Mouse (Mus musculus): ENCODE results near the gene Rara. TPM values are rescaled to one million over a fixed set of nuclear protein-coding genes. Genes with fewer than 3 reads are reported as not detected.
"Not testable (repeated sequence)": the region's sequence is repeated elsewhere in the genome, so short reads cannot be mapped to it uniquely, and the experiment has no call there.

Gene Rara
- total RNA-seq, 4 experiments from 2014 or later, result 21.3 to 36.8 (median 30.8) TPM

GRCm38 (mm10) chr11:98922851-98923711, 4.5 kb upstream of the Rara start:
- not testable (repeated sequence) for DNase-seq

- DNase-seq, result no peak
Measured at GRCm38 (mm10) chr11:98924633-98925175, 2.9 kb upstream of the Rara start.

GRCm38 (mm10) chr11:98925265-98925721, 2.3 kb upstream of the Rara start:
- DNase-seq, result no peak

- no peak for DNase-seq
Measured at GRCm38 (mm10) chr11:98925868-98926311, 1.7 kb upstream of the Rara start.

- no peak for DNase-seq
Measured at GRCm38 (mm10) chr11:98926553-98926952, 1.1 kb upstream of the Rara start.

GRCm38 (mm10) chr11:98928186-98928893, 722 bp downstream of the Rara start:
- no peak for DNase-seq

GRCm38 (mm10) chr11:98929503-98929902, 1.9 kb downstream of the Rara start:
- no peak for DNase-seq

GRCm38 (mm10) chr11:98930127-98930601, 2.5 kb downstream of the Rara start:
- no peak for DNase-seq

GRCm38 (mm10) chr11:98930773-98931512, 3.3 kb downstream of the Rara start:
- no peak for DNase-seq

- no peak for DNase-seq
Measured at GRCm38 (mm10) chr11:98931513-98932292, 4.1 kb downstream of the Rara start.

- no peak for DNase-seq
Measured at GRCm38 (mm10) chr11:98932293-98933091, 4.9 kb downstream of the Rara start.

- DNase-seq, result peak; percentile 96
Measured at GRCm38 (mm10) chr11:98933151-98933550, 5.5 kb downstream of the Rara start.

GRCm38 (mm10) chr11:98933847-98934246, 6.2 kb downstream of the Rara start:
- not testable (repeated sequence) for DNase-seq

GRCm38 (mm10) chr11:98934367-98934766, 6.7 kb downstream of the Rara start:
- DNase-seq, result no peak

GRCm38 (mm10) chr11:98935123-98935522, 7.5 kb downstream of the Rara start:
- no peak for DNase-seq

GRCm38 (mm10) chr11:98936170-98936569, 8.6 kb downstream of the Rara start:
- no peak for DNase-seq

- DNase-seq, result no peak
Measured at GRCm38 (mm10) chr11:98936606-98937409, 9.2 kb downstream of the Rara start.

GRCm38 (mm10) chr11:98937410-98937913, 9.8 kb downstream of the Rara start:
- DNase-seq, result peak; percentile 90

- DNase-seq, result no peak
Measured at GRCm38 (mm10) chr11:98937914-98938694, 10.5 kb downstream of the Rara start.

Data from adrenal gland, adult 8-10 months (tissue).